Mouse (Mus musculus): ENCODE data around the gene AW146154. TPM values are rescaled to one million over a fixed set of nuclear protein-coding genes. Genes with fewer than 3 reads are reported as not detected.

The AW146154 gene
- polyA plus RNA-seq, 1 experiment from 2014 or later, result 5.4 TPM

Other genes starting within 250 kb of the AW146154 start
- 9.2 and 10.3 TPM in 2 replicates for gene AI987944, start 106.5 kb downstream of the AW146154 start, polyA plus RNA-seq (2015; fragmentation: Nextera tagmentation; extraction: Ambion mirVana)
- gene Vmn2r57, start 51.2 kb downstream of the AW146154 start, polyA plus RNA-seq (2015; fragmentation: Nextera tagmentation; extraction: Ambion mirVana), result 0.15 and 0.19 TPM in 2 replicates
- gene Gm20449, start 473 bp downstream of the AW146154 start, polyA plus RNA-seq (2015; fragmentation: Nextera tagmentation; extraction: Ambion mirVana), result 0.09 and 0.13 TPM in 2 replicates
- not detected in 2 replicates for gene Gm6871, start 73.8 kb upstream of the AW146154 start, polyA plus RNA-seq (2015; fragmentation: Nextera tagmentation; extraction: Ambion mirVana)
- 5.5 TPM in 2 replicates for gene 2610021A01Rik, start 99.3 kb upstream of the AW146154 start, polyA plus RNA-seq (2015; fragmentation: Nextera tagmentation; extraction: Ambion mirVana)
- 5.0 and 5.7 TPM in 2 replicates for gene Zfp788, start 133.3 kb upstream of the AW146154 start, polyA plus RNA-seq (2015; fragmentation: Nextera tagmentation; extraction: Ambion mirVana)